Mouse (Mus musculus): ENCODE results near the gene Ncaph2. TPM values are rescaled to one million over a fixed set of nuclear protein-coding genes. Genes with fewer than 3 reads are reported as not detected.

The Ncaph2 gene
- polyA plus RNA-seq, 1 experiment from 2014 or later = 150 TPM

- H3K27me3 ChIP-seq (ENCODE audit: control insufficient read depth, insufficient read depth, low read length) = no peaks in the 10 kb centered on the region
- no peaks in the 10 kb centered on the region for H3K36me3 ChIP-seq (ENCODE audit: control insufficient read depth, insufficient read depth, low read length)
- H3K4me3 ChIP-seq (replicated peaks; ENCODE audit: low read length) = no peak within 1 kb of the TSS
- no peak for ATAC-seq (ENCODE audit: insufficient read depth, low FRiP score)
- H3K4me1 ChIP-seq (ENCODE audit: control insufficient read depth, insufficient read depth, low read length) = no peaks in the 10 kb centered on the region
- H3K9me3 ChIP-seq (replicated peaks; ENCODE audit: control insufficient read depth, low read length) = peaks cover 4% of the 10 kb centered on the region
- no peak within 1 kb of the TSS for H3K4me2 ChIP-seq (ENCODE audit: low read depth, low read length)
- no peak within 1 kb of the TSS for H3K9ac ChIP-seq (ENCODE audit: low read length)
- 79% methylated on average over 23 of the region's 24 CpGs for WGBS
- no peak within 1 kb of the TSS for H3K27ac ChIP-seq (ENCODE audit: low read length)
These were observed 54.6 kb downstream of the Ncaph2 start, which contains the start of gene Syce3 for GRCm38 (mm10) chr15:89410118-89410517. Gene Syce3 (minus strand): TSS chr15:89410503.

DNA sequence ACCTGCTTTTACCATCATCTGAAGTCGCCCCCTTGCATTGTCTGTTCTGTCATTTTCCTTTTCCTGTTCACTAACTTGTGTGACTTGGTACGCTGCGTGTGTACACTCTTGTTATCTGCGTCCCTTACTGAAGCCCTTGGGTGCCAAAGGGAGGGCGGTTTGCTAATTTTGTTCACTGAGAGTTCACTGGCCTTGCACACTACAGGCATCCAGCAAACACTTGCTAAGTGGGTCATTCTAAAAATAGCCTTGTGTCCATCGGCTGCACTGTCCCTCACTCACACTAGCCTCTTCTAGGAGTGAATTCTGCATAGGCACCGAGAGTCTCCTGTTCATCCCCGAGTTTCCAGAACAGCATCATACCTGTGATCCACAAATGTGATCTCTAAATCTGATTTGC is 59.8 kb downstream of the Ncaph2 start:
- Histone ChIP-seq H3K27ac (ENCODE audit: low read length) (no peak overlapping the region), H3K27me3 (ENCODE audit: control insufficient read depth, insufficient read depth, low read length) (no peaks in the 10 kb centered on the region), H3K9me3 (replicated peaks; ENCODE audit: control insufficient read depth, low read length) (no peaks in the 10 kb centered on the region), H3K4me3 (replicated peaks; ENCODE audit: low read length) (no peak overlapping the region), H3K4me1 (ENCODE audit: control insufficient read depth, insufficient read depth, low read length) (no peaks in the 10 kb centered on the region), H3K4me2 (ENCODE audit: low read depth, low read length) (no peak overlapping the region), H3K9ac (ENCODE audit: low read length) (no peak overlapping the region), H3K36me3 (ENCODE audit: control insufficient read depth, insufficient read depth, low read length) (no peaks in the 10 kb centered on the region)
- no peak for ATAC-seq (ENCODE audit: insufficient read depth, low FRiP score)
- 84% methylated on average over 8 of the region's 8 CpGs for WGBS

DNA sequence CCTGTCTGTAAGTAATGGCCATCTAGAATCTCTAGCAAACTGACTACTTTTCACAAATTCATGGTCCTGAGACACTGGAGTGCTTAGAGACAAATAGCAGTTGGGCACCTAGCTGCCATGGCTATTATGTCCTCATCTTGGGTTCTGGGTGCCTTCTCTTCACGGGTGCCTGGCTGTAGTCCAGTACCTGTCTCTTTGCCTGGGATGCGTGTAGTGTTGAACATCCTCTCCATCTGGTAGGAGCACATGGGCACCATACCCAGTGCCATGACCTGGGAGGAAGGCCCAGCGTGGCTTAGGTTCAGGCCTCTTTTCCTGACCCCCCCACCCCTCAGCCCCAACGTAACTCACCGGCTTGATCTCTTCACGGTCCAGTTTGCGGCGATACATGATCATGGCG is 66.4 kb downstream of the Ncaph2 start:
- H3K27ac ChIP-seq (ENCODE audit: low read length) = no peak overlapping the region
- no peak overlapping the region for H3K4me2 ChIP-seq (ENCODE audit: low read depth, low read length)

More for the DNA sequence above, 66.4 kb downstream of the Ncaph2 start:
- Histone ChIP-seq H3K36me3 (ENCODE audit: control insufficient read depth, insufficient read depth, low read length) (0 out of 2 replicates have a peak, but pooled peaks cover 5% of the 10 kb centered on the region), H3K9ac (ENCODE audit: low read length) (no peak overlapping the region), H3K27me3 (ENCODE audit: control insufficient read depth, insufficient read depth, low read length) (no peaks in the 10 kb centered on the region), H3K9me3 (replicated peaks; ENCODE audit: control insufficient read depth, low read length) (no peaks in the 10 kb centered on the region), H3K4me3 (replicated peaks; ENCODE audit: low read length) (no peak overlapping the region), H3K4me1 (ENCODE audit: control insufficient read depth, insufficient read depth, low read length) (no peaks in the 10 kb centered on the region)
- ATAC-seq (ENCODE audit: insufficient read depth, low FRiP score) = no peak
- 95% methylated on average over 9 of the region's 9 CpGs for WGBS

Small RNA genes lying within 50 kb of the gene (microRNA-seq; reads per million reads assigned to microRNA genes)
- not detected for gene Mir6959

Other genes starting within 250 kb of the Ncaph2 start
- 13.2 and 13.5 TPM in 2 replicates for gene Tubgcp6, start 232.6 kb upstream of the Ncaph2 start, polyA plus RNA-seq (2015; fragmentation: Nextera tagmentation; extraction: Ambion mirVana)
- gene Hdac10, start 227.0 kb upstream of the Ncaph2 start, polyA plus RNA-seq (2015; fragmentation: Nextera tagmentation; extraction: Ambion mirVana) = 23.7 and 26.0 TPM in 2 replicates
- gene Mapk12, start 215.0 kb upstream of the Ncaph2 start, polyA plus RNA-seq (2015; fragmentation: Nextera tagmentation; extraction: Ambion mirVana) = 3.6 and 6.0 TPM in 2 replicates
- gene Mapk11, start 206.1 kb upstream of the Ncaph2 start, polyA plus RNA-seq (2015; fragmentation: Nextera tagmentation; extraction: Ambion mirVana) = 5.1 and 6.0 TPM in 2 replicates
- 153 and 178 TPM in 2 replicates for gene Plxnb2, start 174.9 kb upstream of the Ncaph2 start, polyA plus RNA-seq (2015; fragmentation: Nextera tagmentation; extraction: Ambion mirVana)
- gene Dennd6b, start 159.2 kb upstream of the Ncaph2 start, polyA plus RNA-seq (2015; fragmentation: Nextera tagmentation; extraction: Ambion mirVana) = 13.4 and 15.0 TPM in 2 replicates
- gene Ppp6r2, start 144.2 kb upstream of the Ncaph2 start, polyA plus RNA-seq (2015; fragmentation: Nextera tagmentation; extraction: Ambion mirVana) = 20.2 and 24.4 TPM in 2 replicates
- gene Sbf1, start 40.4 kb upstream of the Ncaph2 start, polyA plus RNA-seq (2015; fragmentation: Nextera tagmentation; extraction: Ambion mirVana) = 47.6 and 49.5 TPM in 2 replicates
- 0.71 and 0.99 TPM in 2 replicates for gene Adm2, start 33.0 kb upstream of the Ncaph2 start, polyA plus RNA-seq (2015; fragmentation: Nextera tagmentation; extraction: Ambion mirVana)
- gene Miox, start 21.3 kb upstream of the Ncaph2 start, polyA plus RNA-seq (2015; fragmentation: Nextera tagmentation; extraction: Ambion mirVana) = 0.54 and 0.66 TPM in 2 replicates
- gene Lmf2, start 60 bp upstream of the Ncaph2 start, polyA plus RNA-seq (2015; fragmentation: Nextera tagmentation; extraction: Ambion mirVana) = 66.9 and 79.1 TPM in 2 replicates
- 6.0 and 6.1 TPM in 2 replicates for gene Sco2, start 18.1 kb downstream of the Ncaph2 start, polyA plus RNA-seq (2015; fragmentation: Nextera tagmentation; extraction: Ambion mirVana)
- gene Tymp, start 21.3 kb downstream of the Ncaph2 start, polyA plus RNA-seq (2015; fragmentation: Nextera tagmentation; extraction: Ambion mirVana) = 1.3 and 1.4 TPM in 2 replicates
- 0.54 and 0.94 TPM in 2 replicates for gene Odf3b, start 23.6 kb downstream of the Ncaph2 start, polyA plus RNA-seq (2015; fragmentation: Nextera tagmentation; extraction: Ambion mirVana)
- 0.04 TPM in 1 of 2 replicates, not detected in the other for gene Klhdc7b, start 29.2 kb downstream of the Ncaph2 start, polyA plus RNA-seq (2015; fragmentation: Nextera tagmentation; extraction: Ambion mirVana)
- not detected in 2 replicates for gene Syce3, start 54.8 kb downstream of the Ncaph2 start, polyA plus RNA-seq (2015; fragmentation: Nextera tagmentation; extraction: Ambion mirVana)
- 0.52 and 4.8 TPM in 2 replicates for gene Cpt1b, start 70.1 kb downstream of the Ncaph2 start, polyA plus RNA-seq (2015; fragmentation: Nextera tagmentation; extraction: Ambion mirVana)
- 2.8 and 3.5 TPM in 2 replicates for gene C730034F03Rik, start 73.9 kb downstream of the Ncaph2 start, polyA plus RNA-seq (2015; fragmentation: Nextera tagmentation; extraction: Ambion mirVana)
- gene Gm44502, start 74.0 kb downstream of the Ncaph2 start, polyA plus RNA-seq (2015; fragmentation: Nextera tagmentation; extraction: Ambion mirVana) = not detected in 2 replicates
- gene Chkb, start 74.2 kb downstream of the Ncaph2 start, polyA plus RNA-seq (2015; fragmentation: Nextera tagmentation; extraction: Ambion mirVana) = 42.2 and 49.2 TPM in 2 replicates
- gene Mapk8ip2, start 98.2 kb downstream of the Ncaph2 start, polyA plus RNA-seq (2015; fragmentation: Nextera tagmentation; extraction: Ambion mirVana) = 3.7 and 3.9 TPM in 2 replicates
- 19.5 and 19.9 TPM in 2 replicates for gene Arsa, start 121.7 kb downstream of the Ncaph2 start, polyA plus RNA-seq (2015; fragmentation: Nextera tagmentation; extraction: Ambion mirVana)
- 1.1 and 1.8 TPM in 2 replicates for gene Shank3, start 143.9 kb downstream of the Ncaph2 start, polyA plus RNA-seq (2015; fragmentation: Nextera tagmentation; extraction: Ambion mirVana)
- not detected in 2 replicates for gene Acr, start 212.6 kb downstream of the Ncaph2 start, polyA plus RNA-seq (2015; fragmentation: Nextera tagmentation; extraction: Ambion mirVana)
- gene Rabl2, start 236.2 kb downstream of the Ncaph2 start, polyA plus RNA-seq (2015; fragmentation: Nextera tagmentation; extraction: Ambion mirVana) = 34.6 and 35.2 TPM in 2 replicates